Mouse (Mus musculus): ENCODE data around the gene Smco4.
A peak's percentile ranks its signal among the peaks of the same experiment; 100 is the strongest.
"Not testable (repeated sequence)": the region's sequence is repeated elsewhere in the genome, so short reads cannot be mapped to it uniquely, and the experiment has no call there.

Smco4 gene

GRCm38 (mm10) chr9:15493235-15493924 is at the start of gene Smco4:
Gene Smco4, plus strand, starts transcription at chr9:15493432.
- peak; percentile 9 to 45 for DNase-seq (ENCODE audit: low spot score in 2 of 2)

DNA sequence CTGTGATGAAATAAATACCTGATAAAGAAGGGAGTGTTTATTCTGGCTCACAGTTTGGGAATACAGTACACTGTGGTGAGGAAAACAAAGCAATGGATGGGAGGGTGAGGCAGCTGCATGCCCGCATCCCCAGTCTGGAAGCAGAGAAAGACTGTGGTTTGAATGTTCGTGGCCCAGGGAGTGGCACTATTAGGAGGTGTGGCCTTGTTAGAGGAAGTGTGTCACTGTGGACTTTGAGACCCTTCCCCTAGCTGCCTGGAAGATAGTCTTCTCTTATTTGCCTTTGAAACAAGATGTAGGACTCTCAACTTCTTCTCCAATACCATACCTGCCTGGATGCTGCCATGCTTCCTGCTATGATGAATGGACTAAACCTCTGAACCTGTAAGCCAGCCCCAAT is 45.8 kb upstream of the Smco4 start:
- DNase-seq (ENCODE audit: low spot score in 2 of 2), result no peak

GRCm38 (mm10) chr9:15450921-15451320 is 42.3 kb upstream of the Smco4 start:
- DNase-seq (ENCODE audit: low spot score in 2 of 2), result no peak

DNA sequence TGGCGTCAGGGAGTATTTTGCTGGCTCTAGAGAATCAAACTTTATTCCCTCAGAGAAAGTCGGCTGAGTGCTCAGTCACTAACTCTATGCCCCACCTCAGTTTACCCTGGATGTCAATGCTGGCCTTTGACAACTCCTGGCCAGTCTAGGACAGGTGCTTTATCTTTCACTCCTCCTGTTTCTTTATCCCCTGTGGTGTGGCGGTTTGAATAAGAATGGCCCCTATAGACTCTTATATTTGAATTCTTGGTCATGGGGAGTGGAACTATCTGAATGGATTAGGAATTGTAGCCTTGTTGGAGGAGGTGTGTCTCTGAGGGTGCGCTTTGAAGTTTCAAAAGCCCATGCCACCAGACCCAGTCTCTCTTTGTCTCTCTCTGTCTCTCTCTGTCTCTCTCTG is 21.0 kb upstream of the Smco4 start:
- DNase-seq (ENCODE audit: low spot score in 2 of 2), result no peak

DNA sequence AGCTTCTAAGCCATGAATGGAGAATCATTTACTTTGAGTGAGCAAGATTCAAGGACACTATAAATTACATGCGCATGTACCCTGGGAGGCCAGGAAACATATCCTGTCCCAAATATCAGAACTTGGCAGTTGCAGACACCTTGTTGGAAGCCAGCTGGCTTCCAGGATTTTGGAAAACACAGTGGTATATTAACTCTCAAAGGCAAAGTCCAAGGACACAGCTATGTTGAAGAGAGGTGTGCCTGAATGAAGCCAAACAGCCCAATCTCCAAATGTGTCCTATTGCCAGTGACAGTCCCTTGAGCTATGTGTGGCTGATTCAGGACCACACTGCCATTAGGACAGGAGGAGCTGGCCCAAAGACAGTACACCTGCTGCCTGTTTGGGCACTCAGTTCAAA is 20.0 kb upstream of the Smco4 start:
- no peak for DNase-seq (ENCODE audit: low spot score in 2 of 2)

DNA sequence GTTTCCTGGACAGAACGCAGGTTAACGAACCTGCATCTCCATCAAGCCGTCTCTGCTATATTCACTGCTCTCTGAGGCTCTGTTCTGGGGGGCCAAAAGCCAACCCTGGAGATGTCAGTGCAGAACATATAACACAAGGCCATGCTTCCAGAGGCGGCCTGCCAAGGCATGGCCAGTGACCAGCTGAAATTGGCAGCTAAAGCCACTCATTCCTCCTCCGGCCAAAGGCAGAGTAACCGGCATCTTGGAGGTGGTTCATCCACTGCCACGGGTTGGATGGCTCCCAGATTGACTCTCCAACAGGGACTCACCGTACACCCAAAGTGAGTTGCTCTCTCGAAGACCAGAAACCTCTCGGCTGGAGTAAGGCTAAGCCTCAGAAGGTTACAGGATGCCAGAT is 15.7 kb upstream of the Smco4 start:
- DNase-seq (ENCODE audit: low spot score in 2 of 2), result no peak

GRCm38 (mm10) chr9:15487682-15488424 is 5.4 kb upstream of the Smco4 start:
- no peak for DNase-seq (ENCODE audit: low spot score in 2 of 2)

DNA sequence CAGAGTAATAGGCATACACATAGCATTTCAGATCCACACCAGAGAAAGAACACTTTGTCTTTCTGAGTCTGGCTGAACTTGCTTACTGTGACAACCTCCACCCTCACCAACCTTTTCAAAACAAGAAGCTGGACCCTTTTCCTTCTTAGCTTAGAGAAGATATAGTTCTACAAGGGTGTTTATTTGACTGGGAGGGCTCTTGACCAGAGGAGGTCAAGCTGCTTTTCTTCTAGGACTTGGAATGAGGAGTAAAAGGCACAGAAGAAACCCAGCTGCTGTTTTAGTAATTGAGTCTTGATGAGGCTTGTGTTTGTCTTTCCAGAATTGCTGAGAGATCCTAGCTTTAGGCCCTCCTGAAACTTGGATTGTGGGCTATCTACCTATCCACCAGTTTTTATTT is 3.9 kb upstream of the Smco4 start:
- no peak for DNase-seq (ENCODE audit: low spot score in 2 of 2)

- DNase-seq (ENCODE audit: low spot score in 2 of 2), result no peak
Measured at GRCm38 (mm10) chr9:15490331-15491100, 2.7 kb upstream of the Smco4 start.

DNA sequence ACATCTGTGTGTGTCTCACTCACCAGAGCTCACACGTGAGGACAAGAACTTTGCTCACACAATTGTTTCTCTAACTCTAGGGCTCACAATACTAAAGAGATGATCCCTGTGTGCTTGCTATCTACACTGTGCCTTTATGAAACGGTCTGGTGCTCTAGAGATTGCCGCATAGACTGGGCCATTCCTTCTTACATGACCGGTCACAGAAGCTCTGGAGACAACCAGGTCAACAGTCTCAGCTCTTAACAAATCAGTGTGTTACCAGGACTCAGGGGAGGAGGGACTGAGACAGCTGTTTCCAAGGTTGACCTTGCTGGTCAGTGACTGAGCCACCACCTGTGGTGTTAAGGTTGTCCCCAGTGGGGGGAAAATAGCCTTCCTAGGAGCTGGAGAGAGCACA is 1.5 kb upstream of the Smco4 start:
- no peak for DNase-seq (ENCODE audit: low spot score in 2 of 2)

- DNase-seq (ENCODE audit: low spot score in 2 of 2), result no peak
Measured at GRCm38 (mm10) chr9:15492401-15492800, 831 bp upstream of the Smco4 start.

DNA sequence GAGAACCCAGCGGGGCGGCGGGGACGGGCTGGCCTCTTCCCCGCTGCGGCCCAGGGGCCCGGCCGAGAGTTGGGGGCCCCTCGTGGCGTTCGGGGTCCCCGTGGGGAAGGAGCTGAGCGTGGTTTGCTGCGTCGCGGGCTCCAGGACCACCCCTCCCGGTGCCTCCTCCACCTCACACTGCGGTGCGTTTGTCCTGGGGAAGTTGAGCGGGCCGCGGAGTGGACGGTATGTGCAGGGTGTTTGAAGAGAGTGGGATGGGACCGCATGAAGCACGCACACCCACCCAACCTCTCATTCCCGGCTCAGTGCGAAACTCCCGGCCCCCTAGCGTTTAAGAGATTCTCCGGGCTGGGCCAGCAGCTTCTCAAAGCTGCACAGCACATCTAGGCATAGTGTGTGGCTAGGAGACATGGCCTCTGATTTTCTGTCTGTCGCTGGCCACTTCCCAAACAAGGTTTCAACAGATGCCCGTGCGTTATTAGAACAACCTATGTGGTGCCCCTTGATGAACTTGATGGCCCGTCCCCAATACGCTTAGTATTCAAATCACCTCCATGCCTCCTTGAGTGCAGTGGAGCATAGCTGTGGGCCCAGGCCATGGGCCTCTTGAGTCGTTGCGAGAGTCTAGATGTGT is 810 bp downstream of the Smco4 start:
- DNase-seq (ENCODE audit: low spot score in 2 of 2), result peak; percentile 35 to 36

DNA sequence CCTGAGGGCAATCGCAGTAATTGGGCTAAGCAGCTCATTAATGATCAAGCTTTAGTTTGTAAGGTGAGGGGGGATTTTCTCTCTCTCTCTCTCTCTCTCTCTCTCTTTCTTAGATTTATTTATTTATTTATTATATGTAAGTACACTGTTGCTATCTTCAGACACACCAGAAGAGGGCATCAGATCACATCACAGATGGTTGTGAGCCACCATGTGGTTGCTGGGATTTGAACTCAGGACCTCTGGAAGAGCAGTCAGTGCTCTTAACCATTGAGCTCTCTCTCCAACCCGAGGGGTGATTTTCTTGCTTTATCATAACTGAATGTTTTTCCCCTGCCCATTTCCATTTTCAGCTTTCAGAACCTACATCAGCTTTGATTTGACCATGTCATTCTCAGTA is 2.0 kb downstream of the Smco4 start:
- not testable (repeated sequence) for DNase-seq (ENCODE audit: low spot score in 2 of 2)

GRCm38 (mm10) chr9:15495921-15496577 is 2.8 kb downstream of the Smco4 start:
- no peak for DNase-seq (ENCODE audit: low spot score in 2 of 2)

- DNase-seq (ENCODE audit: low spot score in 2 of 2), result no peak
Measured at GRCm38 (mm10) chr9:15500025-15500424, 6.8 kb downstream of the Smco4 start.

- DNase-seq (ENCODE audit: low spot score in 2 of 2), result no peak
Measured at GRCm38 (mm10) chr9:15501319-15502256, 8.4 kb downstream of the Smco4 start.

GRCm38 (mm10) chr9:15502476-15502875 is 9.2 kb downstream of the Smco4 start:
- DNase-seq (ENCODE audit: low spot score in 2 of 2), result no peak

DNA sequence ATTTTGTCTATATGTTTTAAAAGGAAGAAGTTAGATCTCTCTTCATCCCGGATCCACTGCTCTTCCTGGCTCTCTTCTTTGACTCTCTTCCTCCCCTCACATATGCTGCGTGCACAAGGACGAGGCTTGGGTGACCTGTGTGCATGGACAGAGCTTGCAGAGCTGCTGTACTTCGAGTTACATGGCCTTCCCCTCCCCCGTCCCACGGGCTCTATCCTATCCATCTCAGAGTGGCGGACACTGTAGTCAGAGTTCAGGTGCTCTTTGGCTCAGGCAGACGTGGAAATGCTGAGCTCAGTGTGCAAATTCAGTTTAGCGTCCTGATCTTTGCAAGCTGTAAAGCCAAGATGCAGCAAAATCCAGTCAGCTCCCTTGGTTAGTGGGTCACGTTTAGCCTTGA is 10.1 kb downstream of the Smco4 start:
- DNase-seq (ENCODE audit: low spot score in 2 of 2), result no peak

DNA sequence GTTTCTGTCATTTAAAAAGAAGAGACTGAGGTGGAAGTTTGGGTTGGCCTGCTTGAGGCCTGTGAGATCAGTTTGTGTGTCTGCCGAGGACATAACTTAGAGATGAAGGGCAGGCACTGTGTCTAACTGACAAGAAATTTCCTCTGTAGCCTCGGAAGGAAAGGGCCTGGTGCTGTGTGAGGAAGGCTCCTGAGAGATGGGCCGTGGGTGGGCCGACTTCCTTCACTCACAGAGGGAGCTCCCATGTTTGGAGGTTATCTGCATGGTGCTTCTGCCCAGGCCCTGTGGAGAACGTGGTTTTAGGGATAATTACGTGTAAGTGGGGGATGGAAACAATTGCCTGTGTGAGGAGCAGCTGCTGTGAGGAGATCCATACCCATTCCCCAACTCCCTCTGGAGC is 10.6 kb downstream of the Smco4 start:
- DNase-seq (ENCODE audit: low spot score in 2 of 2), result no peak

GRCm38 (mm10) chr9:15505288-15505687 is 12.1 kb downstream of the Smco4 start:
- no peak for DNase-seq (ENCODE audit: low spot score in 2 of 2)

DNA sequence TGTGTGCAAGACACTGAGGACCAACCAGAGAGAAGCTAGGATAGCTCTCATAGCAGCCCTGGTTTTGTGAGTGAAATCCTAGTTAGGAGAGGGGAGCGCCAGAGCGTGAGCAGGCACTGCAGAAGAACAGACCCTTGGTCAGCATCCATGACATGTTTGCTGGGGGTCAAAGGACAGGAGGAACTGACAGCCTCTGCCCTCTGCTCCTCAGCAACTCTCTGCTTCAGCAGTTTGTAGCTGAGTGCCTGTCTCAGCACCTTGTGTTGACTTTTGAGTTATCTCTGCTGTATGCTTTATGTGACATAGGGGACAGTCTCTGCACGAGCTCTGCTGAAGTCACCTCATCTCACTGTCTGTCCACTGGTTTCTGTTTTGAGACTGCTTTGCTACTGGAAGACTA is 13.6 kb downstream of the Smco4 start:
- no peak for DNase-seq (ENCODE audit: low spot score in 2 of 2)
